Mouse (Mus musculus) neural tube, embryonic 15.5 days (tissue): ENCODE results near the gene Dnajc11. TPM values are rescaled to one million over a fixed set of nuclear protein-coding genes. Genes with fewer than 3 reads are reported as not detected.

ENCODE experiments used
- ATAC-seq: fragments of 200-750 bp; cut with Nextera tagmentation; 2 replicates; pipeline ENCODE4 v1.8.0; 2017; ENCODE audit warnings: mild to moderate bottlenecking, moderate TSS enrichment, moderate library complexity; ENCODE audit not compliant: low FRiP score
- H3K27ac ChIP-seq: fragments of 300-500 bp; sonication (generic); replicated peaks from 2 replicates; pipeline ENCODE4 v1.5.1; 2015; ENCODE audit warnings: mild to moderate bottlenecking, inconsistent platforms
- H3K27me3 ChIP-seq: fragments of 300-500 bp; sonication (generic); replicated peaks from 2 replicates; pipeline ENCODE4 v1.6.1; 2015; ENCODE audit warnings: inconsistent platforms
- H3K36me3 ChIP-seq: fragments of 300-500 bp; sonication (generic); 2 replicates; pipeline ENCODE4 v1.6.1; 2015; ENCODE audit warnings: inconsistent platforms
- H3K4me1 ChIP-seq: fragments of 300-500 bp; sonication (generic); 2 replicates; pipeline ENCODE4 v1.6.1; 2015; ENCODE audit warnings: inconsistent platforms
- H3K4me2 ChIP-seq: fragments of 300-500 bp; sonication (generic); 2 replicates; pipeline ENCODE4 v1.6.1; 2015; ENCODE audit warnings: inconsistent platforms, mild to moderate bottlenecking, moderate library complexity
- H3K4me3 ChIP-seq: fragments of 300-500 bp; sonication (generic); replicated peaks from 2 replicates; pipeline ENCODE4 v1.5.1; 2015; ENCODE audit warnings: mild to moderate bottlenecking, inconsistent platforms
- H3K9ac ChIP-seq: fragments of 300-500 bp; sonication (generic); replicated peaks from 2 replicates; pipeline ENCODE4 v1.6.1; 2015; ENCODE audit warnings: mild to moderate bottlenecking, inconsistent platforms
- H3K9me3 ChIP-seq: fragments of 300-500 bp; sonication (generic); replicated peaks from 2 replicates; pipeline ENCODE4 v1.6.1; 2016; ENCODE audit warnings: inconsistent platforms
- WGBS: fragments of 180-500 bp; shearing (Covaris S2); methylation state at CpG from one replicate; pipeline ENCODE4 v1.1.7; 2015; ENCODE audit warnings: mixed read lengths; 5-methylcytosine and 5-hydroxymethylcytosine counted together
- polyA plus RNA-seq: library from polyadenylated mRNA; unstranded; fragments of >200 nt; fragmentation: Nextera tagmentation; extraction: Ambion mirVana; gene quantifications from 2 replicates; pipeline ENCODE4 v1.2.1, GENCODE M21; 2015

Gene Dnajc11
- polyA plus RNA-seq, 1 experiment from 2014 or later = 82.6 TPM

DNA sequence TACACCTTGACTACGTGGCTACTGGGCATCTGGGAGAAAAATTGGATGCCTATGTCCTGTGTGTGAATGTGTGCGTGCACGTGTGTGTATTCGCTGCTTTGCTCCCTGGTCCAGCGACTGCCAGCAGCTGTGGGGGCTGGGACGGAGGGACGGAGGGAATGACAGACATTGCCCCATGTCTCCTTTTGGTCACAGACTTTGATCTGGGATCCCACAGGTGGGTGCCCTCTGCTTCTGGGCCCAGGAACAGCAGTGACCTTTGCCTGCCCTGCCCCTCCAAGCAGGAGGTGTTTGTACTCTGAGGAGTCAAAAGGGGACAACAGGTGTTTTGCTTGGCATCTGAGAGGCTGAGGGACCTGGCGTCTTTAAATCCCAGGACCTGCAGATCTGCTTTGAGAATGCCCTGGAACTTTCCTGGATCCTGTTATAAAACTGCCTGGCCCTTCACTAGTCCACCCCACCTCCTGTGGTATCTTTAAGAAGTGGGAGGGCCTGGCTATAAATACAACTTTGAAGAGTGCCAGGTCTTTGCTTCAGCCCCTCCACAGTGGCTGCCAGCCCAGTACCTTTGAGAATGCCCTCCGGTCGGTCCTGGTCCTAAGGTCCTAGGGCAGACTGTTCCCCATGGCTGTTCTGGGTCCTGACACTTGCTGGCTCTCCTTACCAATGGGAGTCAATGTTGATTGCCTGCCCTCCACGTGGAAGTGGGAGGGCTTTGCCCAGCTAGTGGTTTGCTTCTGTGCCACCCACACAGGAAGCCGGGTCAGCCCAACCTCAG lies 79.7 kb downstream of the Dnajc11 start:
- Histone ChIP-seq H3K9me3 (no peaks in the 10 kb centered on the region), H3K27ac (no peak overlapping the region), H3K27me3 (peaks cover 17% of the 10 kb centered on the region), H3K36me3 (peaks cover 36% of the 10 kb centered on the region), H3K4me2 (no peak overlapping the region), H3K4me1 (peaks cover 31% of the 10 kb centered on the region), H3K4me3 (no peak overlapping the region), H3K9ac (no peak overlapping the region)
- 85% methylated on average over 12 of the region's 12 CpGs for WGBS
- ATAC-seq = no peak

DNA sequence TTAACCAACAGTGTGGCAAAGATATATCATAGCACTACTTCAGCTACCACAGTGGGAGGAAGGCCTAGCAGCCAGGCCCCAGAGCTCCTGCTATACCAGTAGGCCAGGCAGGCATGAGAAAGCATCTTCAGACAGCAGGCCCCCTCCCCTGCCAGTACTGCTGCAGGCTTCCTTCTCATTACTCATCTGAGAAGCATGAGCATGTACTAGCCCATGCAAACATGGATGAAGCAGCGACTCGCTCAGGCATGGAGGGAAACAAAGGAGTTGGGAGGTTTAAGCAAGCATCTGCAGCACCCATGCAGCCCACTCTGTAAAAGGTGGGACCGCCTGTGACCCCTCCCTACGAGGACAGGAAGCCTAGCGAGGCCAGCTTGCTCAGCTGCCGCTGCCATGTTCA lies 85.6 kb downstream of the Dnajc11 start:
- Histone ChIP-seq H3K4me3 (no peak overlapping the region), H3K4me2 (no peak overlapping the region), H3K4me1 (peaks cover 12% of the 10 kb centered on the region), H3K9me3 (no peaks in the 10 kb centered on the region), H3K9ac (no peak overlapping the region), H3K27ac (no peak overlapping the region), H3K36me3 (peaks cover 81% of the 10 kb centered on the region), H3K27me3 (no peaks in the 10 kb centered on the region)
- WGBS = 90% methylated on average over 6 of the region's 6 CpGs
- no peak for ATAC-seq

DNA sequence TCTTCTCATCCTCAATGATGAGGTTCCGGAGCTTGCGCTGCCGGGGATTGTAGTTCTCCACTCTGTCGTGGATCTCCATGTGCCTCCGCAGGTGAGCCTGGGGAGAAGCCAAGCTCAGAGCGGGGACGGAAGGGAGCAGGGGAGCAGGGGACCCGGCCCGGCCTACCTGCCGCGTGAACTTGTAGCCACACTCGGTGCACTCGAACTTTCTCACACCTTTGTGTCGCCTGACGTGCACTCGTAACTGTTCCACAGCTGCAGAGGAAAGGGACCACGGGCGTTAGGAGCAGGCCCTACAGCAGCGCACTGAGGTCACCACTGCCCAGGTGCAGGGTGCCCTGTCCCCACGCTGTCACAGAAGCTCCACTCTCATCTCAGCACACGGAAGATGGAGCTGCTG lies 86.5 kb downstream of the Dnajc11 start:
- Histone ChIP-seq H3K4me1 (peaks cover 22% of the 10 kb centered on the region), H3K4me2 (no peak overlapping the region), H3K4me3 (no peak overlapping the region), H3K9me3 (no peaks in the 10 kb centered on the region), H3K27me3 (no peaks in the 10 kb centered on the region), H3K9ac (no peak overlapping the region), H3K36me3 (peaks cover 74% of the 10 kb centered on the region), H3K27ac (no peak overlapping the region)
- no peak for ATAC-seq
- WGBS = 94% methylated on average over 21 of the region's 21 CpGs

DNA sequence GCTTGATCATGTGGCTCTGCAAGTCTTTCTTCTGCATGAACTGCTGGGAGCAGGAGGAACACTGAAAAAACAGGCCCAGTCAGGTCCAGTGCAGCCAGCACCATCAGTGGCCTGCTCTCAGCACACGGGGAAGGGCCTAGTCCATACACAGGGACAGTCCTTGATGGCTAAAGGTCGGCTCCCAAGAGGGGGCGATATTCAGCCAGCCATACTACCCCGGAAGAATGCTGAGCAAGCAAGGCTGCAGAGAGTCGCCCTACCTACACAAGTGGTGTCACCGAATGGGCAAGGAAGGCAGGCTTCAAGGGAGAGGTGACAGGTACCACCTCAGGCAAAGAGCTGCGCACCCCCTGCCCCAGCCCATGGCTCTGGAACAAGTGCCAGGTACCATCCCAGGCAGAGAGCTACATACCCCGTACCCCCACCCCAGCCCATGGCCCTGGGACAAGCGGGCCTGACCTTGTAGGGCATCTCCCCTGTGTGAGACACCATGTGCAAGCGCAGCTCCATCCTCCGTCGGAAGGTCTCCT lies 88.1 kb downstream of the Dnajc11 start:
- no peak overlapping the region for H3K4me3 ChIP-seq
- 80% methylated on average over 12 of the region's 12 CpGs for WGBS
- no peak overlapping the region for H3K4me2 ChIP-seq
- no peak overlapping the region for H3K9ac ChIP-seq
- H3K4me1 ChIP-seq = peaks cover 38% of the 10 kb centered on the region
- H3K27ac ChIP-seq = no peak overlapping the region
- no peaks in the 10 kb centered on the region for H3K27me3 ChIP-seq
- no peak for ATAC-seq
- H3K36me3 ChIP-seq = peaks cover 61% of the 10 kb centered on the region
- no peaks in the 10 kb centered on the region for H3K9me3 ChIP-seq

DNA sequence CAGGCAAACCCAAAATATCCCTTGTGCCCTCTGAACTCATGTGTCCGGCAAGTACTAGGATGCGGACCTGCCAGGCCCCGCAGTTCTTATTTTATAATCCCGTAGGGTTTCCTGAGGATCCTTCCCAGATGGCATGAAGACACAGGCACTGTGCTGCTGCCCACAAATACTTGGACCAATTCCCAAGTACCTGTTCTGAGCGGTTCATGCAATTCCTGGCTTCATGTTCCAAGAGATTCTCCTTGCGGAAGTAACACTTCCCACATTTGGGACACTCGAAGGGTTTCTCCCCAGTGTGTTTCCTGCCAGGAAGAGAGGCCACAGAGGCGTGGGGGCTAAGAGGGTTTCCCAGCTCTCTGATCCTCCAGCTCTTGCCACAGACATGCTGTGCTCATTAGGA lies 89.0 kb downstream of the Dnajc11 start:
- no peak for ATAC-seq
- Histone ChIP-seq H3K4me1 (peaks cover 42% of the 10 kb centered on the region), H3K36me3 (peaks cover 61% of the 10 kb centered on the region), H3K4me3 (no peak overlapping the region), H3K27ac (no peak overlapping the region), H3K9ac (no peak overlapping the region), H3K9me3 (no peaks in the 10 kb centered on the region), H3K4me2 (no peak overlapping the region), H3K27me3 (no peaks in the 10 kb centered on the region)
- 93% methylated on average over 8 of the region's 8 CpGs for WGBS

DNA sequence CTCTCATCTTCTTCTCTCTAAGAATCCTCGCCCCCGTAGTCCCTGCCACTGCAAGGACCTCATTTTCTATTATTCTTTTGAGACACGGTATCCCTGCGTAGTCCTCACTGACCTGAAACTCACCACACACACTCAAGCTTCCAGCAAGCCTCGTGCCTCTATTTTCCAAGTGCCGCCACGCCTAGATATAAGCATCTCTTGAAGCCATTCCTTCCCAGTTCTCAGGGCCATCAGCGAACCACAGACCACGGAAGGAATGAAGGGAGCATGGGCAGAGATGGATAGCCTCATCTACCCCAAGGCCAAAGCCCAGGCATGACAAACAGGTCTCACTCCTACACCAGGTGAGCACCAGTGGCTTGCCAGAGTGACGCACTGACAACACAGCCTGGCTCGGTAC lies 91.0 kb downstream of the Dnajc11 start:
- ATAC-seq = no peak
- no peak overlapping the region for H3K27ac ChIP-seq
- H3K4me1 ChIP-seq = peaks cover 58% of the 10 kb centered on the region
- WGBS = 93% methylated on average over 11 of the region's 11 CpGs
- H3K9me3 ChIP-seq = no peaks in the 10 kb centered on the region
- no peak overlapping the region for H3K9ac ChIP-seq
- no peaks in the 10 kb centered on the region for H3K27me3 ChIP-seq
- H3K4me2 ChIP-seq = no peak overlapping the region
- peaks cover 47% of the 10 kb centered on the region for H3K36me3 ChIP-seq
- no peak overlapping the region for H3K4me3 ChIP-seq

DNA sequence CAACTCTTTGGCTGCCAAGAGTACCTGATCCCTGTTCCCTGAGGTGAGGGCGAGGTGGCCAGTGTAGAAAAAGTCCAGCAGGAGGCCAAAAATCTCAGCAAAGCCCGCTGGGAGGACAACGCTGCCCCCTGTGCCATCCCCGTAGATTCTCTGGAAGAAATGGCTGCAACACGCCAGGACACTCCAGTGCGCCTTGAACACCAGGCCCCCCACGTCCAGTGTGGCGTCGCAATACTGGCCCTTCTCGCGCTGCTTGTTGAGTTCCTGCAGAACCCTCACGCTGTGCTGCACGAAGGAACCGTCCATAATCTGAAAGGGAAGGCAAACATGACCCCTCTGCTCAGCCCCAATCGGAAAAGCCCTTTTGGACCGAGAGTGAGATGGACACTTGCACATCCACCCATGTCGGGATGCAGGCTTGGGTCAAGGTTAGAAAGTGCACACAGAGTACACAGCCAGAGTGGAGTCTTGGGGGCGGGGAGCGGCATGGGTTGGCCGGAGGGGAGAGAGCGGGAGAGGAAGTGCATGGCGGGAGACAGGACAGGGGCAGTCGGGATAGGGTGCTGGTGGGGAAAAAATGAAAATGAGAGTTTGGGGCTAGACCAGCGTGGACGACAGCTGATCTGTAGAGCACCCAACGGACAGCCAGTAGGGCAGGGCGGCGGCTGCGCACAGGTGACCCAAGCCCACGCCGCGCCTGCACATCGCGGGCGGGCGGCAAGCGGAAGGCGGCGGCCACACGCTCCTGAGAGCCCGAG lies 93.4 kb downstream of the Dnajc11 start:
- Histone ChIP-seq H3K9me3 (no peaks in the 10 kb centered on the region), H3K4me2 (peak overlapping the region; percentile 99), H3K27ac (peak overlapping the region; percentile 80), H3K4me3 (peak overlapping the region; percentile 82), H3K36me3 (peaks cover 23% of the 10 kb centered on the region), H3K9ac (peak overlapping the region; percentile 74), H3K27me3 (0 out of 2 replicates have a peak, but pooled peaks cover 3% of the 10 kb centered on the region), H3K4me1 (peaks cover 65% of the 10 kb centered on the region)
- ATAC-seq = peak; percentile 64
- 3% methylated on average over 41 of the region's 41 CpGs for WGBS

DNA sequence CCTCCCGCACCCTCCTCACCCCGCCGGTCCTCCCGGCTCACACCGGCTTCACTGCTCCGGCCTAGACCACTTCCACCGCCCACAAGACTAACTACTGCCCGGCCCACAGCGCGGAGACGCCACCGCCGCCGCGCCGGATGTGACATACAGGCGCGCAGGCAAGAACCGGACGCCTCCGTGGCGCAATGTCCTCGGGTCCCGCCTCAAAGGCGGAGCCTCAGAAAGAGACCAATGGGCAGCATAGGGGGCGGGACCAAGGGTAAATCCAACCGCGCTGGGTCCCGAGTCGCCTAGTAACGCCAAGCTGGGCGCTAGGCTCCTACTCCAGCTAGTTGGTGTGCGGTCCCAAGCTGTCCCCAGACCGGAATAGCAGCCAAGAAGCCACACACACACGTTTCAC lies 94.0 kb downstream of the Dnajc11 start, which contains the start of gene Zbtb48:
Gene Zbtb48 (minus strand): TSS at position 148 of the 400 bp plus-strand sequence.
- peak within 1 kb of the TSS; percentile 82 for H3K4me3 ChIP-seq
- H3K9ac ChIP-seq = peak within 1 kb of the TSS; percentile 74
- peaks cover 65% of the 10 kb centered on the region for H3K4me1 ChIP-seq
- H3K9me3 ChIP-seq = no peaks in the 10 kb centered on the region
- peak within 1 kb of the TSS; percentile 99 for H3K4me2 ChIP-seq
- peak; percentile 98 for ATAC-seq
- H3K27ac ChIP-seq = peak within 1 kb of the TSS; percentile 82
- under 1% methylated on average over 34 of the region's 35 CpGs for WGBS
- 0 out of 2 replicates have a peak, but pooled peaks cover 3% of the 10 kb centered on the region for H3K27me3 ChIP-seq
- peaks cover 17% of the 10 kb centered on the region for H3K36me3 ChIP-seq

DNA sequence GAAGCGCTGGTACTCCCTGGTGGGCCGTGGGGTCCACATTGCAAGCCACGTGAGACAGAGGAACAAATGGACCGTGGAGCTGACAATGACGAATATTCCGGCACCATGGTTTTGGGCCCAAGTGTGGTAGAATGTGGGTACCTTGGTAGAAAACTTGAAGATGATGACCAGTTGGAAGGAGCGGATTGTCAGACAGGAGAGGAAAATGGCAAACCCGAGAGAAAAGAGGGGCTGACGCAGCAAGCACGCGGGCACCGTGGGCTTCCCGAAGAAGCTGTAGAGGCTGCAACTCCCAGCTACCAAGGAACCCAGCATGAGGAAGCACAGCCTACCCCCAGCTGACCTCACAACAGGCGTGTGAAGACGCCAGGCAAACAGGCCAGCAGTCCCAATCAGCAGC lies 95.0 kb downstream of the Dnajc11 start:
- ATAC-seq = no peak
- no peaks in the 10 kb centered on the region for H3K9me3 ChIP-seq
- peak overlapping the region; percentile 99 for H3K4me2 ChIP-seq
- H3K4me1 ChIP-seq = peaks cover 59% of the 10 kb centered on the region
- peak overlapping the region; percentile 74; the same call in 1 of the 2 replicates for H3K9ac ChIP-seq
- 0 out of 2 replicates have a peak, but pooled peaks cover 3% of the 10 kb centered on the region for H3K27me3 ChIP-seq
- peaks cover 8% of the 10 kb centered on the region for H3K36me3 ChIP-seq
- H3K4me3 ChIP-seq = peak overlapping the region; percentile 82
- WGBS = 63% methylated on average over 15 of the region's 15 CpGs
- 0 out of 2 replicates have a peak overlapping the region, but pooled peaks have one; percentile 82 for H3K27ac ChIP-seq

DNA sequence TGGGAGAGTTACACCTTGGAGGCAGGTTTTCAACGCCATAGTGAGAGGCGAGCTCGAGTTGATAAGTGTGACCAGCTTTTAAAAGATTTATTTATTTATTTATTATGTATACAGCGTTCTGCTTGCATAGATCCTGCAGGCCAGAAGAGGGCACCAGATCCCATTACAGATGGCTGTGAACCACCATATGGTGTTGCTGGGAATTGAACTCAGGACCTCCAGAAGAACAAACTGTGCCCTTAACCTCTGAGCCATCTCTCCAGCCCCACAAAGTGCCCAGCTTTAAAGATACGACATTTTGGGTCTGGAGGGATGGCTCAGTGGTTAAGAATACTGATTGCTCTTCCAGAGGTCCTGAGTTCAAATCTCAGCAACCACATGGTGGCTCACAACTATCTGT lies 95.6 kb downstream of the Dnajc11 start:
- no peak overlapping the region for H3K27ac ChIP-seq
- no peaks in the 10 kb centered on the region for H3K9me3 ChIP-seq
- 44% methylated on average over 5 of the region's 5 CpGs for WGBS
- no peak for ATAC-seq
- H3K27me3 ChIP-seq = 0 out of 2 replicates have a peak, but pooled peaks cover 3% of the 10 kb centered on the region
- H3K9ac ChIP-seq = no peak overlapping the region
- H3K36me3 ChIP-seq = 0 out of 2 replicates have a peak, but pooled peaks cover 2% of the 10 kb centered on the region
- H3K4me2 ChIP-seq = peak overlapping the region; percentile 99
- H3K4me3 ChIP-seq = peak overlapping the region; percentile 82
- H3K4me1 ChIP-seq = peaks cover 52% of the 10 kb centered on the region

DNA sequence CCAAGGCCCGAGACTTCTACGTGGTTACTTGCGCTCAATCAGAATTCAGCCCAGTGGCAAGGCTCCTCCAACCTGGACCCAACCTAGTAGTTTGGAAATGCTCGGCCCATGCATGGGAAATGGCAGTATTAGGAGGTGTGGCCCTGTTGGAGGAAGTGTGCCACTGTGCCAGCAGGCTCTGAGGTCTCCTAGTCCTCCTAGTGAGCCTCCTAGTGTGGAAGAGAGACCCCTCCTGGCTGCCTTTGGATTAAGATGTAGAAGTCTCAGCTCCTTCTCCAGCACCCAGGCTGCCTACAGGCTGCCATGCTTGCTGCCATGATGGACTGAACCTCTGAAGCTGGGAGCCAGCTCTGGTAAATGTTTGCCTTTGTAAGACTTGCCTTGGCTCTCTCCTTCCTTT lies 96.5 kb downstream of the Dnajc11 start:
- Histone ChIP-seq H3K9me3 (no peaks in the 10 kb centered on the region), H3K36me3 (no peaks in the 10 kb centered on the region), H3K9ac (0 out of 2 replicates have a peak overlapping the region, but pooled peaks have one; percentile 6), H3K27me3 (0 out of 2 replicates have a peak, but pooled peaks cover 3% of the 10 kb centered on the region), H3K27ac (no peak overlapping the region), H3K4me1 (peaks cover 43% of the 10 kb centered on the region), H3K4me3 (peak overlapping the region; percentile 8; the same call in 1 of the 2 replicates), H3K4me2 (peak overlapping the region; percentile 29)
- no peak for ATAC-seq
- 65% methylated on average over 4 of the region's 4 CpGs for WGBS
